Mouse (Mus musculus) erythroblast, embryonic 14.5 days (primary cell): ENCODE data around the gene Dbx1.

Source experiments
- GATA1 ChIP-seq: IDR thresholded peaks from 2 replicates; pipeline ENCODE4 v1.6.1; 2012; ENCODE audit warnings: low read length, inconsistent platforms, mixed read lengths
- TAL1 ChIP-seq: IDR thresholded peaks from 3 replicates; pipeline ENCODE4 v1.6.1; 2012; ENCODE audit warnings: low read length, inconsistent platforms, mixed read lengths

DNA sequence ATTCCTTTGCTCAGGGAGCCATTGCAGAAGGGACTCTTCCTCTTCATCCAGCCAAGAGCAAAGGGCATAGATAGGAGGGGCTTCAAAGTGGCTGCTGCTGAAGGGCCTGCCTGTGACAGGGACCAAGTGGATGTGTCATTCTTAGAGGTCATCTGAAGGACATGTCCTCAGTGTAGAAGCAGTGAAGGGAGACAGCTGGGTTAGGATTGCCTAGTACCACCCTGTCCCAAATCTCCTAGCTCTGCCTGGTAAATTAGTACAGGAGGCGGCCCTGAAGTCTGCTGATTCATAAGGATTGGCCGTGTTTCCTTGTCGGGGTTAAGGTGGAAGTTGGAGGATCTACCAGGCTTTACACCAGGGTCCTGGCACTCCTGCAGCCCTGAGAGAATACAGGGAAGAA, 36.7 kb downstream of the Dbx1 start:
- TF ChIP-seq TAL1 (no peak), GATA1 (no peak)
